Mouse (Mus musculus) liver, embryonic 14.5 days (tissue): Measurements from ENCODE around the gene Borcs7. TPM values are rescaled to one million over a fixed set of nuclear protein-coding genes. Genes with fewer than 3 reads are reported as not detected.

Experiments used
- ATAC-seq: fragments of 200-750 bp; cut with Nextera tagmentation; 2 replicates; pipeline ENCODE4 v1.8.0; 2017; ENCODE audit warnings: moderate number of reproducible peaks, mild to moderate bottlenecking, moderate library complexity; ENCODE audit not compliant: insufficient read depth
- DNase-seq, 3 experiments: peaks; one replicate each; pipeline ENCODE4 v3.0.0-alpha.2; 2012 to 2013; ENCODE audit warnings: low read depth in 3 of 3, low spot score in 3 of 3
- H3K27ac ChIP-seq: fragments of 300-500 bp; sonication (generic); 2 replicates; pipeline ENCODE4 v1.5.1; 2014; ENCODE audit warnings: moderate library complexity, mild to moderate bottlenecking, control low read depth, inconsistent platforms
- H3K27me3 ChIP-seq: fragments of 300-500 bp; sonication (generic); 2 replicates; pipeline ENCODE4 v1.6.1; 2014; ENCODE audit warnings: mild to moderate bottlenecking, low read length, moderate library complexity; ENCODE audit not compliant: control insufficient read depth, insufficient read depth
- H3K36me3 ChIP-seq: fragments of 300-500 bp; sonication (generic); replicated peaks from 2 replicates; pipeline ENCODE4 v1.6.1; 2014; ENCODE audit warnings: low read depth; ENCODE audit not compliant: control insufficient read depth, insufficient read depth
- H3K4me1 ChIP-seq, 2 experiments: fragments of 200-500 bp in 1 of 2; fragments of 300-500 bp in 1 of 2; sonication (generic) in 1 of 2; replicated peaks; 2 replicates each; pipeline ENCODE4 v1.6.1; 2012 to 2014; ENCODE audit warnings: antibody characterized with exemption in 1 of 2, inconsistent platforms in 1 of 2, low read length in 1 of 2; ENCODE audit not compliant: control insufficient read depth in 2 of 2, insufficient read depth in 2 of 2
- H3K4me2 ChIP-seq: fragments of 300-500 bp; sonication (generic); 2 replicates; pipeline ENCODE4 v1.6.1; 2014; ENCODE audit warnings: low read depth, mild to moderate bottlenecking, control low read depth, moderate library complexity
- H3K4me3 ChIP-seq, 2 experiments: fragments of 200-500 bp in 1 of 2; fragments of 300-500 bp in 1 of 2; sonication (generic) in 1 of 2; 2 replicates each; pipeline ENCODE4 v1.5.1; 2012 to 2014; ENCODE audit warnings: low read depth in 2 of 2, low read length in 2 of 2, mild to moderate bottlenecking in 2 of 2, control low read depth in 1 of 2, inconsistent platforms in 1 of 2, moderate library complexity in 1 of 2; ENCODE audit not compliant: insufficient read depth in 1 of 2
- H3K9ac ChIP-seq: fragments of 300-500 bp; sonication (generic); replicated peaks from 2 replicates; pipeline ENCODE4 v1.6.1; 2014; ENCODE audit warnings: mild to moderate bottlenecking, control low read depth, moderate library complexity
- H3K9me3 ChIP-seq: fragments of 300-500 bp; sonication (generic); 2 replicates; pipeline ENCODE4 v1.6.1; 2016; ENCODE audit warnings: low read length, mixed read lengths; ENCODE audit not compliant: control insufficient read depth
- CTCF ChIP-seq: IDR thresholded peaks from 2 replicates; pipeline ENCODE4 v1.5.1; 2016; ENCODE audit warnings: antibody characterized with exemption, low read depth, control low read depth
- EP300 ChIP-seq: IDR thresholded peaks from 2 replicates; pipeline ENCODE4 v1.6.1; 2016; ENCODE audit warnings: antibody characterized with exemption, low read depth
- WGBS: fragments of 180-500 bp; shearing (Covaris S2); extraction: QIAGEN DNeasy Blood & Tissue Kit; methylation state at CpG from one replicate; pipeline ENCODE4 v1.1.7; 2014; ENCODE audit not compliant: insufficient replicate concordance; 5-methylcytosine and 5-hydroxymethylcytosine counted together
- polyA plus RNA-seq, 2 experiments: library from polyadenylated mRNA; depleted of rRNA in 1 of 2; stranded (reverse) in 1 of 2; unstranded in 1 of 2; fragments of >200 nt; fragmentation: Nextera tagmentation in 1 of 2; extraction: Ambion mirVana in 1 of 2; gene quantifications; 2 replicates each; pipeline versions ENCODE4 v1.2.1 to v1.2.3; 2012 to 2014

Gene Borcs7
- polyA plus RNA-seq, 2 experiments: 2.7 to 6.0 TPM

- DNase-seq (no peak), ATAC-seq (no peak)
- Histone ChIP-seq H3K27me3 (no peaks in the 10 kb centered on the region; the same call in 1 of the 2 replicates), H3K36me3 (no peaks in the 10 kb centered on the region), H3K4me3 (no peak overlapping the region), H3K27ac (no peak overlapping the region), H3K9ac (no peak overlapping the region), H3K4me1 (peaks cover 0 to 12% of the 10 kb centered on the region in 2 experiments; a peak in 2 of 4 replicates), H3K9me3 (no peaks in the 10 kb centered on the region), H3K4me2 (no peak overlapping the region)
- TF ChIP-seq CTCF (no peak), EP300 (no peak)
- 60% methylated on average over 6 of the region's 6 CpGs for WGBS
Observed at GRCm38 (mm10) chr19:46662784-46663183, 26.9 kb upstream of the Borcs7 start.

GRCm38 (mm10) chr19:46665474-46665873 lies 24.2 kb upstream of the Borcs7 start:
- WGBS: 56% methylated on average over 7 of the region's 7 CpGs
- H3K27me3 ChIP-seq: no peaks in the 10 kb centered on the region; the same call in 1 of the 2 replicates
- DNase-seq: no peak
- H3K4me3 ChIP-seq: no peak overlapping the region
- no peak overlapping the region for H3K4me2 ChIP-seq
- peaks cover 0 to 23% of the 10 kb centered on the region in 2 experiments; a peak in 2 of 4 replicates for H3K4me1 ChIP-seq
- no peaks in the 10 kb centered on the region for H3K9me3 ChIP-seq
- TF ChIP-seq CTCF (no peak), EP300 (no peak)
- no peak overlapping the region for H3K27ac ChIP-seq
- no peak for ATAC-seq
- H3K9ac ChIP-seq: no peak overlapping the region
- no peaks in the 10 kb centered on the region for H3K36me3 ChIP-seq

GRCm38 (mm10) chr19:46667300-46667699 lies 22.4 kb upstream of the Borcs7 start:
- TF ChIP-seq EP300: no peak
- no peak for TF ChIP-seq CTCF
- Histone ChIP-seq H3K4me1 (peaks cover 0 to 20% of the 10 kb centered on the region in 2 experiments; a peak in 2 of 4 replicates), H3K27me3 (no peaks in the 10 kb centered on the region; the same call in 1 of the 2 replicates), H3K4me3 (no peak overlapping the region), H3K9me3 (no peaks in the 10 kb centered on the region), H3K4me2 (0 out of 2 replicates have a peak overlapping the region, but pooled peaks have one; percentile 3), H3K27ac (no peak overlapping the region), H3K9ac (no peak overlapping the region), H3K36me3 (no peaks in the 10 kb centered on the region)
- ATAC-seq (no peak), DNase-seq (no peak)
- 43% methylated on average over 11 of the region's 11 CpGs for WGBS

- no peaks in the 10 kb centered on the region for H3K36me3 ChIP-seq
- no peak overlapping the region for H3K4me3 ChIP-seq
- H3K27ac ChIP-seq: no peak overlapping the region
- H3K9me3 ChIP-seq: no peaks in the 10 kb centered on the region
- no peak for TF ChIP-seq CTCF
- no peak for TF ChIP-seq EP300
- DNase-seq: peak; percentile 39 to 49 (median 47)
- ATAC-seq: peak; percentile 73
- no peaks in the 10 kb centered on the region; the same call in 1 of the 2 replicates for H3K27me3 ChIP-seq
- 65% methylated on average over 10 of the region's 10 CpGs for WGBS
- H3K9ac ChIP-seq: no peak overlapping the region
- H3K4me1 ChIP-seq: peaks cover 0 to 19% of the 10 kb centered on the region in 2 experiments; a peak in 2 of 4 replicates
- no peak overlapping the region for H3K4me2 ChIP-seq
Observed at GRCm38 (mm10) chr19:46668263-46668662, 21.4 kb upstream of the Borcs7 start.

- Histone ChIP-seq H3K27me3 (no peaks in the 10 kb centered on the region; the same call in 1 of the 2 replicates), H3K4me3 (no peak overlapping the region), H3K4me2 (no peak overlapping the region), H3K9ac (no peak overlapping the region), H3K27ac (no peak overlapping the region), H3K4me1 (peaks cover 0 to 19% of the 10 kb centered on the region in 2 experiments; a peak in 2 of 4 replicates), H3K36me3 (no peaks in the 10 kb centered on the region), H3K9me3 (no peaks in the 10 kb centered on the region)
- TF ChIP-seq CTCF (no peak), EP300 (no peak)
- no peak for DNase-seq
- no peak for ATAC-seq
- 18% methylated on average over 5 of the region's 5 CpGs for WGBS
Observed at GRCm38 (mm10) chr19:46669802-46670201, 19.9 kb upstream of the Borcs7 start.
